Mouse (Mus musculus) macrophage (primary cell): ENCODE results near the gene Rcan2. TPM values are rescaled to one million over a fixed set of nuclear protein-coding genes. Genes with fewer than 3 reads are reported as not detected.

Experiments used
- H3K27ac ChIP-seq: fragments of 350-480 bp; formaldehyde crosslinking; 2 replicates; pipeline ENCODE4 v1.9.0; 2021
- H3K36me3 ChIP-seq: fragments of 350-480 bp; formaldehyde crosslinking; 2 replicates; pipeline ENCODE4 v1.9.0; 2021; ENCODE audit errors: inconsistent target
- H3K4me3 ChIP-seq: fragments of 350-480 bp; formaldehyde crosslinking; 2 replicates; pipeline ENCODE4 v1.9.0; 2021; ENCODE audit errors: inconsistent target
- H3K79me2 ChIP-seq: fragments of 350-480 bp; formaldehyde crosslinking; 2 replicates; pipeline ENCODE4 v1.9.0; 2021; ENCODE audit errors: inconsistent target
- WGBS: methylation state at CpG from one replicate; pipeline ENCODE4 v1.1.7; 2026; ENCODE audit warnings: inconsistent platforms; ENCODE audit not compliant: missing documents; 5-methylcytosine and 5-hydroxymethylcytosine counted together
- polyA plus RNA-seq: library from polyadenylated mRNA; stranded (reverse); fragments of 250-400 nt; gene quantifications from 3 replicates; pipeline ENCODE4 v1.2.4, GENCODE M21; 2018; ENCODE audit warnings: inconsistent platforms

The Rcan2 gene
- polyA plus RNA-seq, 1 experiment from 2014 or later = not detected

DNA sequence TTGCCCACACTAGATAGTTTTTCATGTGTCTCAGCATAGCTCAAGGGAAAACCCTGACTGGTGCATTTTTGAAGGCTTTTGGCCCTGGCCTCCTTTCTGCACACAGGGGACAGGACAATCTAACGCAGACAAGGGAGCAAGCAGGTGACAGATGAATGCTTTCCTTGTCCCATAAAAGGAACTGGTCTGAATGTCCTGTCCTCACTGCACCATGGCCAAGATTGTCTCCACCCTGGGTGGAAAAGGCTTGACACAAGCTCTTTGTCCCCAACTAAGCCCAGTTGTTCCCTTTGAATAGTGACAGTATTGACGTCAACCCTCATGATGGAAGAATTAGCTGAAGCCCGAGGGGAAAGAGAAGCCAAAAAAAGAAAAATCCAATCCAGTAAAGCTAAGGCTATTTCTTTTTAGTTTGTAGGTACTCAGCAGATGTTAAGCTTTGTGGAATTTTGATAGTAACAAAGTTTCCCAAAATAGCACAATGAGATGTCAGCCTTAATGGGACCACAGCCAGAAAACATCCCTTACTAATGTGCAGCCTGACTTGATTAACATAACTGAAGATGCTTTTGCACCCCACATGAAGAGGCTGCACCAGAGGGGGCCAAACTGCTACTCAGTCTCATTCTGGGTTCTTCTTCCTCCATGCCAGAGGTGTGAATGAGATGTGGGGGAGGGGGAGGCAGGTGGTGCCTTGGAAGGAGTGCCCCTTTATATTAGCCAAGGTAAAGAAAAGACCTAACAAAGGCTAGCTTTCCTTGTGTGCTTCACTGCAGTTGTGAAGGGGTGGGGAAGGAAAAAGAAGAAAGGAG is 229.8 kb downstream of the Rcan2 start:
- H3K79me2 ChIP-seq = no peaks in the 10 kb centered on the region
- 93% methylated on average over 3 of the region's 3 CpGs for WGBS
- H3K27ac ChIP-seq = no peak overlapping the region
- no peak overlapping the region for H3K4me3 ChIP-seq
- H3K36me3 ChIP-seq = no peaks in the 10 kb centered on the region

- Histone ChIP-seq H3K27ac (no peak overlapping the region), H3K36me3 (no peaks in the 10 kb centered on the region), H3K79me2 (no peaks in the 10 kb centered on the region), H3K4me3 (no peak overlapping the region)
- WGBS = 91% methylated on average over 1 of the region's 1 CpGs
Observed at GRCm38 (mm10) chr17:44035005-44035404, 233.9 kb downstream of the Rcan2 start.

DNA sequence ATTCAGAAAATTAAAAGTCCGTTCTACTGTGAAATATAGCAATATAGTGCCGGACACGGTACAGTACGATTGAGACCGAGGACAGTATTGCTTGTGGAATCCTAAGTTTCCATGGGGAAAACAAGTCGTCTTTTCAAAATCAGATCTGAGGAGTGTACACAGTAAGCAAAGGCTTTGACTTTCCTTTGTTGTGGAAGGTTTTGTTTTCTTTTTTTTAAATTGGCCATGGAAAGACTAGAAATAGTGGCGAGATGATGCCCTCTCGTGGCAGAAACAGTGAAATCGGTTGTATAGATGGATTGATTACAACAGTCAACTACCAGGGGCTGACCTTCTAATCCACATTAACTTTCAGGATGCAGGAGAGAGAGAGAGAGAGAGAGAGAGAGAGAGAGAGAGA is 237.5 kb downstream of the Rcan2 start:
- Histone ChIP-seq H3K27ac (no peak overlapping the region), H3K4me3 (no peak overlapping the region), H3K36me3 (no peaks in the 10 kb centered on the region), H3K79me2 (no peaks in the 10 kb centered on the region)
- 67% methylated on average over 9 of the region's 9 CpGs for WGBS

DNA sequence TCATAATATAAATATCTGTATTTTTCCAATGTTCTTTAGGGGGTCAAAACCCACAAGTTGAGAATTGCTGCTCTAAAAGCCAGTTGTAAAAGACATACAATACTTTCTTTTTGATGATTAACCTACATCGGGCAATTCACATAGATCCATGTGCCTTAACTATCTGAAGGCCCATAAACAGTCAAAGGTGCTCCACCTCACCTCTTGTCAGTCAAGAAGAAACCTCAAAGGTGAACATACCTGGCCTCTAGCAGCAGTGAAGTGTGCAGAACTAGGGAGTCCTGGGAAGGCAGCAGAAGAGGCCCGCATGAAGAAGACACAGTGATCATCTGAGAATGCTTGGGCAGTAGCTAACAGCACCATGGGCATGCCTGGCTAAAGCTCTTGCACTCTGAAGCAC is 239.3 kb downstream of the Rcan2 start:
- WGBS = 100% methylated on average over 2 of the region's 2 CpGs
- Histone ChIP-seq H3K79me2 (no peaks in the 10 kb centered on the region), H3K36me3 (no peaks in the 10 kb centered on the region), H3K4me3 (no peak overlapping the region), H3K27ac (no peak overlapping the region)

- 85% methylated on average over 2 of the region's 2 CpGs for WGBS
- Histone ChIP-seq H3K36me3 (no peaks in the 10 kb centered on the region), H3K27ac (no peak overlapping the region)
Observed at GRCm38 (mm10) chr17:44042301-44042700, 241.2 kb downstream of the Rcan2 start.

GRCm38 (mm10) chr17:44042861-44043260 is 241.7 kb downstream of the Rcan2 start:
- H3K27ac ChIP-seq = no peak overlapping the region
- WGBS = 94% methylated on average over 8 of the region's 8 CpGs
- H3K4me3 ChIP-seq = no peak overlapping the region
- H3K36me3 ChIP-seq = no peaks in the 10 kb centered on the region
- H3K79me2 ChIP-seq = no peaks in the 10 kb centered on the region

More at GRCm38 (mm10) chr17:44042301-44042700, 241.2 kb downstream of the Rcan2 start:
- no peaks in the 10 kb centered on the region for H3K79me2 ChIP-seq
- no peak overlapping the region for H3K4me3 ChIP-seq

- Histone ChIP-seq H3K36me3 (no peaks in the 10 kb centered on the region), H3K4me3 (no peak overlapping the region), H3K79me2 (no peaks in the 10 kb centered on the region), H3K27ac (no peak overlapping the region)
- 4% methylated on average over 4 of the region's 4 CpGs for WGBS
Observed at GRCm38 (mm10) chr17:44053427-44053826, 252.3 kb downstream of the Rcan2 start.

DNA sequence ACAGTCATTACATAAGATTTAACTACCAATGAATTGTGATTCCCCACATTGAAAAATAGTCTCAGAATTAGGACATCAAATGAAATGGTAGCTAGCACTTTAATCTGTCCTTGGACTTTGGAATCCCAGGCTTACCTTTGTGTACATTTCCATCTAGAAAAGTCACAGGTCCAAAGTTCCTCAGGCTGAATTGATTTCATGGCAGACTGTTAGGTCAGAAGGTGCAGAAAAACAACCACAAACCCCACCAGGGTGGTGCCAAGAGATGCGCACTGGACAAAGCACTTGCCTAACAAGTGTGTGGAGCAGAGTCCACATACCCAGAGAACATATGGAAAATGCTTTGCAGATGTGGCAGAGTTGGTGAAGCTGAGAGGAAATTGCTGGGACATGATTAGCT is 256.0 kb downstream of the Rcan2 start:
- WGBS = 80% methylated on average over 1 of the region's 1 CpGs
- Histone ChIP-seq H3K36me3 (no peaks in the 10 kb centered on the region), H3K4me3 (no peak overlapping the region), H3K27ac (no peak overlapping the region), H3K79me2 (no peaks in the 10 kb centered on the region)

- no peak overlapping the region for H3K27ac ChIP-seq
- no peaks in the 10 kb centered on the region for H3K36me3 ChIP-seq
- H3K4me3 ChIP-seq = no peak overlapping the region
- H3K79me2 ChIP-seq = no peaks in the 10 kb centered on the region
Observed at GRCm38 (mm10) chr17:44058145-44058544, 257.0 kb downstream of the Rcan2 start.

DNA sequence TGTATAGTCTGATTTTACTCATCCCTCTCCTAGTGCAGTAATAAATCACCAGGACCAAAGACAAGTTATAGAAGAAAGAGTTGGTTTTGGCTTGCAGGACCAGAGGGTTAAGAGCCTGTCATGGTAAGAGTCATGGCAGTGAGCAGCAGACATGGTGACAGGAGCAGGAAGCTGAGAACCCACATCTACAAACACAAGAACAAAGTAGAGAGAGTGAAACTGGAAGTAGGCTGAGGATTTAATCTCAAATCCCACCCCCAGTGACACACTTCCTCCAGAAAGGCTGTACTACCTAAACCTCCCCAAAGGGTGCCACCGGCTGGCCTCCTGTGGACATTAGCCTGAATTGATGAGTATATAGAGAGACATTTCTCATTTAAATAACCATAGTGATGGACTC is 259.6 kb downstream of the Rcan2 start:
- H3K4me3 ChIP-seq = no peak overlapping the region
- H3K36me3 ChIP-seq = no peaks in the 10 kb centered on the region
- no peak overlapping the region for H3K27ac ChIP-seq
- no peaks in the 10 kb centered on the region for H3K79me2 ChIP-seq
- 90% methylated on average over 1 of the region's 1 CpGs for WGBS

- 83% methylated on average over 5 of the region's 5 CpGs for WGBS
- Histone ChIP-seq H3K79me2 (no peaks in the 10 kb centered on the region), H3K4me3 (no peak overlapping the region), H3K27ac (no peak overlapping the region), H3K36me3 (no peaks in the 10 kb centered on the region)
Observed at GRCm38 (mm10) chr17:44061289-44061890, 260.2 kb downstream of the Rcan2 start.

- Histone ChIP-seq H3K27ac (no peak overlapping the region), H3K79me2 (no peaks in the 10 kb centered on the region), H3K4me3 (no peak overlapping the region), H3K36me3 (no peaks in the 10 kb centered on the region)
- 60% methylated on average over 6 of the region's 6 CpGs for WGBS
Observed at GRCm38 (mm10) chr17:44068876-44069275, 267.7 kb downstream of the Rcan2 start.

- Histone ChIP-seq H3K79me2 (no peaks in the 10 kb centered on the region), H3K27ac (no peak overlapping the region), H3K36me3 (no peaks in the 10 kb centered on the region), H3K4me3 (no peak overlapping the region)
Observed at GRCm38 (mm10) chr17:44071680-44072079, 270.5 kb downstream of the Rcan2 start.

- Histone ChIP-seq H3K27ac (no peak overlapping the region), H3K4me3 (no peak overlapping the region), H3K36me3 (no peaks in the 10 kb centered on the region), H3K79me2 (no peaks in the 10 kb centered on the region)
- WGBS = 13% methylated on average over 2 of the region's 3 CpGs
Observed at GRCm38 (mm10) chr17:44075601-44076000, 274.4 kb downstream of the Rcan2 start.

- Histone ChIP-seq H3K36me3 (no peaks in the 10 kb centered on the region), H3K4me3 (no peak overlapping the region), H3K27ac (no peak overlapping the region), H3K79me2 (no peaks in the 10 kb centered on the region)
- 57% methylated on average over 6 of the region's 6 CpGs for WGBS
Observed at GRCm38 (mm10) chr17:44076051-44076680, 275.0 kb downstream of the Rcan2 start.
